Comparison of ENCODE assay signal across 9 mouse cellular contexts in the genomic region with DNA sequence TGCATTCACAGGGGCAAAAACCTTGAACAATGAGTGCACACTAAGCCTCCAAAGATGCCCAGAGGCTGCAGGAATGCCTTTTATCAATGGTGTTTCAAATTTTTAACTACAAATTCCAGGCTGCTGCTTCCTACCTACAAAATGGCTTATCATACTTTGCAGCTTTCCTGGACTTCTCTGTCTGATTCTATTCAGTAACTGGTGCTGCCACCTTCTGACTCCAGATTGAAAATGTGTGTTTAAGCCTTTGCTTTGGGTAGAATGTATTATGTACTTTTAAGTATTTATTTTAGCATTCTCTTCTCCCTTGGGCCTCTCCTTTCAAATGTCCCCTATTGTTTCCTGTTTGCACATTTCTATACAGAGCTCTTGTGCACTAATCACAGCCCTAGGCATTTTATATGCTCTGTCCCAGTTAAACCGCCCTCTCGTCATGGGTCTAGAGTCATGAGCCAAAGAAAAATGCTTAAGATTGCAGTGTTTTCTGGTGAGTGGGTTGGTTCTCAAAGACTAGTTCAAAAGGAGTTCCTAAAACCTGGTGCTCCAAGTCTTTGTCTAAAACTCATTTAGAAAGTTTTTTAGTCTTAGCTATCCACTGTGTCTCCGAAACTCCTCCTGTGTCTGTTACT.
DNase-seq lines count a peak whose midpoint lies in the region; ATAC-seq and TF ChIP-seq lines count a peak whose summit lies in the region.
"Had no signal": no experiment of that assay in that cellular context is flagged by ENCODE, and none has a peak within 500 bp of the region (broad histone marks: within the 10 kb centered on the region; RNA-seq: fewer than 3 reads in every experiment).

No protein-coding gene starts in this region.

- TF ChIP-seq CTCF in lung, embryonic 14.5 days (IDR thresholded peaks at IDR 0.05; ENCODE audit: low read depth), result no peak
- TF ChIP-seq CTCF in layer of hippocampus, adult 2 months (conservative IDR thresholded peaks at IDR 0.05), result peak; percentile 78

- peak; percentile 5 for DNase-seq in cerebellum, adult 11 months
- DNase-seq in cerebellum, postnatal 4 days (ENCODE audit: low spot score in 2 of 2), result no peak
- DNase-seq in lung, embryonic 14.5 days, result peak; percentile 43
- no peak for DNase-seq in lung, postnatal 14 days
- peak; percentile 4 to 36 for DNase-seq in layer of hippocampus, adult 2 months (ENCODE audit: low spot score in 2 of 2)
- DNase-seq in right cerebral cortex, postnatal 14 days, result peak; percentile 7
- no peak for DNase-seq in heart, embryonic 10.5 days (ENCODE audit: low spot score)
- no peak for DNase-seq in adrenal gland, postnatal 4 days (ENCODE audit: low spot score in 2 of 2)

- no peak overlapping the region for H3K4me3 ChIP-seq in lung, embryonic 14.5 days (ENCODE audit: low read depth, low read length)
- H3K4me3 ChIP-seq in layer of hippocampus, adult 2 months, result no peak overlapping the region
- no peak overlapping the region for H3K4me3 ChIP-seq in heart, embryonic 10.5 days
- H3K4me3 ChIP-seq: megakaryocyte, embryonic 14.5 days had no signal

- H3K4me2 ChIP-seq in lung, embryonic 14.5 days, result no peak overlapping the region

- no peak overlapping the region for H3K27ac ChIP-seq in lung, embryonic 14.5 days (ENCODE audit: low read depth)
- H3K27ac ChIP-seq in layer of hippocampus, adult 2 months, result no peak overlapping the region
- H3K27ac ChIP-seq in heart, embryonic 10.5 days, result no peak overlapping the region

- H3K9me3 ChIP-seq in lung, embryonic 14.5 days (ENCODE audit: low read depth, low read length), result no peaks in the 10 kb centered on the region
- H3K9me3 ChIP-seq in heart, embryonic 10.5 days, result no peaks in the 10 kb centered on the region
- H3K9me3 ChIP-seq: megakaryocyte, embryonic 14.5 days had no signal

- no peak overlapping the region for H3K9ac ChIP-seq in lung, embryonic 14.5 days

- H3K36me3 ChIP-seq in lung, embryonic 14.5 days (ENCODE audit: insufficient read depth), result no peaks in the 10 kb centered on the region
- H3K36me3 ChIP-seq in heart, embryonic 10.5 days, result no peaks in the 10 kb centered on the region

- H3K4me1 ChIP-seq in lung, embryonic 14.5 days (ENCODE audit: insufficient read depth), result no peaks in the 10 kb centered on the region
- no peaks in the 10 kb centered on the region for H3K4me1 ChIP-seq in heart, embryonic 10.5 days
- H3K4me1 ChIP-seq: megakaryocyte, embryonic 14.5 days had no signal

- 81% methylated on average over 3 of the region's 3 CpGs for WGBS in lung, embryonic 14.5 days
- WGBS in heart, embryonic 10.5 days, result 85% methylated on average over 3 of the region's 3 CpGs

- ATAC-seq in lung, embryonic 14.5 days (ENCODE audit: insufficient read depth), result no peak

- H3K27me3 ChIP-seq in lung, embryonic 14.5 days (ENCODE audit: insufficient read depth, low read length), result no peaks in the 10 kb centered on the region
- no peaks in the 10 kb centered on the region for H3K27me3 ChIP-seq in heart, embryonic 10.5 days (ENCODE audit: insufficient read depth, poor library complexity, severe bottlenecking)
- H3K27me3 ChIP-seq: megakaryocyte, embryonic 14.5 days had no signal

Comparison
In these comparisons a context has a peak if more than half of its experiments do, and no peak if none do; other contexts are left out.
1. DNase-seq: peak in cerebellum, adult 11 months (single experiment), lung, embryonic 14.5 days (single experiment), layer of hippocampus, adult 2 months (2 of 2) and right cerebral cortex, postnatal 14 days (single experiment); none in cerebellum, postnatal 4 days (0 of 2), lung, postnatal 14 days (single experiment), heart, embryonic 10.5 days (single experiment) and adrenal gland, postnatal 4 days (0 of 2).